Mouse (Mus musculus) bone marrow macrophage, adult 2 months (primary cell): ENCODE results near the gene Pim2. TPM values are rescaled to one million over a fixed set of nuclear protein-coding genes. Genes with fewer than 3 reads are reported as not detected.
A peak's percentile ranks its signal among the peaks of the same experiment; 100 is the strongest.

ENCODE experiments used
- H3K27ac ChIP-seq: 2 replicates; pipeline ENCODE4 v1.5.1; 2012; ENCODE audit warnings: low read depth, low read length; ENCODE audit not compliant: insufficient read depth
- H3K4me1 ChIP-seq: 2 replicates; pipeline ENCODE4 v1.6.1; 2012; ENCODE audit warnings: low read length; ENCODE audit not compliant: control insufficient read depth, insufficient read depth
- H3K4me3 ChIP-seq: 2 replicates; pipeline ENCODE4 v1.5.1; 2012; ENCODE audit warnings: mild to moderate bottlenecking, low read length, moderate library complexity; ENCODE audit not compliant: insufficient read depth
- CTCF ChIP-seq: IDR thresholded peaks from 2 replicates; pipeline ENCODE4 v1.5.1; 2012; ENCODE audit warnings: low read depth, mild to moderate bottlenecking, low read length, moderate library complexity
- POLR2A ChIP-seq: IDR thresholded peaks from 2 replicates; pipeline ENCODE4 v1.6.1; 2012; ENCODE audit warnings: mild to moderate bottlenecking, low read depth, low read length, borderline replicate concordance
- polyA plus RNA-seq: library from polyadenylated mRNA; stranded (reverse); fragments of >200 nt; gene quantifications from 2 replicates; pipeline ENCODE4 v1.2.4, GENCODE M21; 2012; ENCODE audit not compliant: missing spikeins, insufficient read depth, insufficient read length

The Pim2 gene
- polyA plus RNA-seq, result 8.6 and 11.4 TPM in 2 replicates

GRCm38 (mm10) chrX:7878007-7878419 is at the start of gene Pim2:
TSS of gene Pim2 (plus strand) at chrX:7878262.
- TF ChIP-seq CTCF, result no peak
- no peak for TF ChIP-seq POLR2A
- Histone ChIP-seq H3K4me3 (peak within 1 kb of the TSS; percentile 68), H3K4me1 (peaks cover 8% of the 10 kb centered on the region), H3K27ac (0 out of 2 replicates have a peak within 1 kb of the TSS, but pooled peaks have one; percentile 3)

- Histone ChIP-seq H3K27ac (no peak overlapping the region), H3K4me1 (peaks cover 22% of the 10 kb centered on the region), H3K4me3 (no peak overlapping the region)
- TF ChIP-seq POLR2A, result no peak
- no peak for TF ChIP-seq CTCF
Measured at GRCm38 (mm10) chrX:7837146-7837545, 40.9 kb upstream of the Pim2 start.

GRCm38 (mm10) chrX:7840842-7841162 is 37.3 kb upstream of the Pim2 start:
- peak overlapping the region; percentile 69; the same call in 1 of the 2 replicates for H3K4me3 ChIP-seq
- peaks cover 23% of the 10 kb centered on the region for H3K4me1 ChIP-seq
- TF ChIP-seq CTCF, result no peak
- no peak for TF ChIP-seq POLR2A
- peak overlapping the region; percentile 69 for H3K27ac ChIP-seq

GRCm38 (mm10) chrX:7841163-7842162 is 36.6 kb upstream of the Pim2 start, which contains the start of gene Otud5:
TSS of gene Otud5 (plus strand) at chrX:7841364.
- H3K4me1 ChIP-seq, result peaks cover 20% of the 10 kb centered on the region
- peak within 1 kb of the TSS; percentile 92 for H3K27ac ChIP-seq
- TF ChIP-seq CTCF (no peak), POLR2A (no peak)
- H3K4me3 ChIP-seq, result peak within 1 kb of the TSS; percentile 95

- H3K4me1 ChIP-seq, result peaks cover 12% of the 10 kb centered on the region
- TF ChIP-seq POLR2A (no peak), CTCF (no peak)
- peak overlapping the region; percentile 82 for H3K27ac ChIP-seq
- peak overlapping the region; percentile 95 for H3K4me3 ChIP-seq
Measured at GRCm38 (mm10) chrX:7842318-7842717, 35.7 kb upstream of the Pim2 start.

GRCm38 (mm10) chrX:7847845-7848244 is 30.2 kb upstream of the Pim2 start:
- Histone ChIP-seq H3K4me3 (no peak overlapping the region), H3K27ac (no peak overlapping the region), H3K4me1 (peaks cover 2% of the 10 kb centered on the region; the same call in 1 of the 2 replicates)
- no peak for TF ChIP-seq CTCF
- TF ChIP-seq POLR2A, result no peak

- Histone ChIP-seq H3K4me3 (no peak overlapping the region), H3K27ac (no peak overlapping the region), H3K4me1 (no peaks in the 10 kb centered on the region)
- TF ChIP-seq POLR2A (no peak), CTCF (no peak)
Measured at GRCm38 (mm10) chrX:7854578-7854977, 23.5 kb upstream of the Pim2 start.

- Histone ChIP-seq H3K27ac (no peak overlapping the region), H3K4me3 (no peak overlapping the region), H3K4me1 (peaks cover 19% of the 10 kb centered on the region)
- TF ChIP-seq CTCF (no peak), POLR2A (no peak)
Measured at GRCm38 (mm10) chrX:7859191-7859753, 18.8 kb upstream of the Pim2 start.

- TF ChIP-seq CTCF, result no peak
- no peak for TF ChIP-seq POLR2A
- H3K27ac ChIP-seq, result no peak overlapping the region
- H3K4me1 ChIP-seq, result peaks cover 54% of the 10 kb centered on the region
- H3K4me3 ChIP-seq, result no peak overlapping the region
Measured at GRCm38 (mm10) chrX:7863181-7863580, 14.9 kb upstream of the Pim2 start.

GRCm38 (mm10) chrX:7864551-7864950 is 13.5 kb upstream of the Pim2 start:
- peaks cover 56% of the 10 kb centered on the region for H3K4me1 ChIP-seq
- TF ChIP-seq POLR2A, result no peak
- no peak for TF ChIP-seq CTCF
- peak overlapping the region; percentile 86 for H3K27ac ChIP-seq

More at GRCm38 (mm10) chrX:7864551-7864950, 13.5 kb upstream of the Pim2 start:
- no peak overlapping the region for H3K4me3 ChIP-seq
